ENCODE assay signal across 13 mouse cellular contexts in the genomic region with DNA sequence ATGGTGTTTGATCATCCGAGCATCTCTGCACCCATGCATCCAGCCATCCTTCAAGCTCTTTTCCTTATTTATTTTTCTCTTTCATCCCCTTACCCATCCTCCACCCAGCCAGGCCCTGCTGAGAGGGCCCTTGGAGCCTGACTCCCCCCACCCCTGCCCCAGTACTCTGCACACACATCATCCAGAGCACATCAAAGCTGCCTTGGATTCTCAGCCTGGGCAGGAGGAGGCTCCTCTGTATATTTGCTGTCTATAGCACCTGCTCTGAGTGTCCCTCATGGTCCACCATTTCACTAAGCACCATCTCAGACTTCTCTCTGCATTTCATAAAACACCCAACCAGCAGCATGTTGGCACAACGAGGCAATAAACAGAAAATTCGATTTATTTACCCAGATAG.
DNase-seq lines count a peak whose midpoint lies in the region; ATAC-seq lines count a peak whose summit lies in the region.
"Had no signal": no experiment of that assay in that cellular context is flagged by ENCODE, and none has a peak within 500 bp of the region (broad histone marks: within the 10 kb centered on the region; RNA-seq: fewer than 3 reads in every experiment).

No protein-coding gene starts in this region.

- peak overlapping the region; percentile 16; the same call in 1 of the 2 replicates for H3K4me3 ChIP-seq in heart, embryonic 10.5 days
- no peak overlapping the region for H3K4me3 ChIP-seq in forebrain, embryonic 12.5 days (replicated peaks)
- no peak overlapping the region for H3K4me3 ChIP-seq in hindbrain, embryonic 16.5 days (ENCODE audit: low read length)
- no peak overlapping the region for H3K4me3 ChIP-seq in midbrain, embryonic 13.5 days (replicated peaks)

- DNase-seq in heart, embryonic 10.5 days (ENCODE audit: low spot score): no peak
- DNase-seq in heart, postnatal 4 days: no peak
- no peak for DNase-seq in cerebellum, postnatal 4 days (ENCODE audit: low spot score in 2 of 2)
- DNase-seq in spleen, postnatal 10 days (ENCODE audit: low spot score in 2 of 2): no peak
- DNase-seq in adrenal gland, adult 8-10 months: no peak
- DNase-seq: adrenal gland, postnatal 36 days; cerebellum, adult 18-20 months; right cerebral cortex, postnatal 14 days; thymus, postnatal 25 days had no signal

- peak overlapping the region; percentile 74; the same call in 1 of the 2 replicates for H3K27ac ChIP-seq in heart, embryonic 10.5 days
- H3K27ac ChIP-seq in forebrain, embryonic 12.5 days: peak overlapping the region; percentile 97
- H3K27ac ChIP-seq in hindbrain, embryonic 16.5 days (ENCODE audit: low read depth, low read length): peak overlapping the region; percentile 78
- H3K27ac ChIP-seq in midbrain, embryonic 13.5 days: peak overlapping the region; percentile 96

- peaks cover 34% of the 10 kb centered on the region for H3K4me1 ChIP-seq in heart, embryonic 10.5 days
- H3K4me1 ChIP-seq in forebrain, embryonic 12.5 days: peaks cover 38% of the 10 kb centered on the region
- peaks cover 19% of the 10 kb centered on the region for H3K4me1 ChIP-seq in hindbrain, embryonic 16.5 days (ENCODE audit: control insufficient read depth, insufficient read depth, low read depth, low read length)
- peaks cover 37% of the 10 kb centered on the region for H3K4me1 ChIP-seq in midbrain, embryonic 13.5 days (replicated peaks)

- H3K9me3 ChIP-seq in heart, embryonic 10.5 days: no peaks in the 10 kb centered on the region
- H3K9me3 ChIP-seq in forebrain, embryonic 12.5 days: no peaks in the 10 kb centered on the region
- H3K9me3 ChIP-seq in hindbrain, embryonic 16.5 days (ENCODE audit: control insufficient read depth, low read length): no peaks in the 10 kb centered on the region
- H3K9me3 ChIP-seq in midbrain, embryonic 13.5 days: no peaks in the 10 kb centered on the region

- no peaks in the 10 kb centered on the region for H3K36me3 ChIP-seq in heart, embryonic 10.5 days
- no peaks in the 10 kb centered on the region for H3K36me3 ChIP-seq in forebrain, embryonic 12.5 days (replicated peaks)
- H3K36me3 ChIP-seq in hindbrain, embryonic 16.5 days (ENCODE audit: control insufficient read depth, insufficient read depth, low read length): no peaks in the 10 kb centered on the region
- H3K36me3 ChIP-seq in midbrain, embryonic 13.5 days: no peaks in the 10 kb centered on the region

- no peak overlapping the region for H3K9ac ChIP-seq in forebrain, embryonic 12.5 days
- no peak overlapping the region; the same call in 1 of the 2 replicates for H3K9ac ChIP-seq in hindbrain, embryonic 16.5 days (ENCODE audit: low read depth, low read length)
- H3K9ac ChIP-seq in midbrain, embryonic 13.5 days (replicated peaks): no peak overlapping the region; the same call in 1 of the 2 replicates

- ATAC-seq in forebrain, embryonic 12.5 days (ENCODE audit: low FRiP score): peak; percentile 66
- ATAC-seq in hindbrain, embryonic 16.5 days: peak; percentile 22; the same call in 1 of the 2 replicates
- ATAC-seq in midbrain, embryonic 13.5 days: peak; percentile 61
- ATAC-seq: intestine, postnatal 0 days had no signal

- peak overlapping the region; percentile 19 for H3K4me2 ChIP-seq in forebrain, embryonic 12.5 days
- no peak overlapping the region for H3K4me2 ChIP-seq in hindbrain, embryonic 16.5 days (ENCODE audit: low read length)
- no peak overlapping the region for H3K4me2 ChIP-seq in midbrain, embryonic 13.5 days (replicated peaks)

- peaks cover 10% of the 10 kb centered on the region for H3K27me3 ChIP-seq in heart, embryonic 10.5 days (ENCODE audit: insufficient read depth, poor library complexity, severe bottlenecking)
- H3K27me3 ChIP-seq in forebrain, embryonic 12.5 days: no peaks in the 10 kb centered on the region
- H3K27me3 ChIP-seq in hindbrain, embryonic 16.5 days (replicated peaks; ENCODE audit: control insufficient read depth, insufficient read depth, low read length): no peaks in the 10 kb centered on the region
- no peaks in the 10 kb centered on the region for H3K27me3 ChIP-seq in midbrain, embryonic 13.5 days

- whole genome bisulfite sequencing in heart, embryonic 10.5 days: 70% methylated on average over 3 of the region's 3 CpGs
- 63% methylated on average over 3 of the region's 3 CpGs for WGBS in forebrain, embryonic 12.5 days
- 37% methylated on average over 3 of the region's 3 CpGs for WGBS in hindbrain, embryonic 16.5 days
- 44% methylated on average over 3 of the region's 3 CpGs for WGBS in midbrain, embryonic 13.5 days
